Mouse (Mus musculus): Measurements from ENCODE around the gene Aars. TPM values are rescaled to one million over a fixed set of nuclear protein-coding genes. Genes with fewer than 3 reads are reported as not detected.

Gene Aars
- polyA plus RNA-seq, 1 experiment from 2014 or later, result 49.3 TPM

Small RNAs within 50 kb of the gene (microRNA-seq; reads per million reads assigned to microRNA genes)
- gene Gm24103 (not detected), gene Mir3473d (1.4 reads per million)

Other genes starting within 250 kb of the Aars start
- gene Il34, start 227.2 kb upstream of the Aars start, polyA plus RNA-seq (2016; fragmentation: Nextera tagmentation; extraction: Ambion mirVana), result 0.13 and 0.32 TPM in 2 replicates
- 65.2 and 65.7 TPM in 2 replicates for gene Cog4, start 186.5 kb upstream of the Aars start, polyA plus RNA-seq (2016; fragmentation: Nextera tagmentation; extraction: Ambion mirVana)
- 106 and 110 TPM in 2 replicates for gene Sf3b3, start 186.4 kb upstream of the Aars start, polyA plus RNA-seq (2016; fragmentation: Nextera tagmentation; extraction: Ambion mirVana)
- 10.0 and 10.2 TPM in 2 replicates for gene Fuk, start 130.7 kb upstream of the Aars start, polyA plus RNA-seq (2016; fragmentation: Nextera tagmentation; extraction: Ambion mirVana)
- gene St3gal2, start 113.2 kb upstream of the Aars start, polyA plus RNA-seq (2016; fragmentation: Nextera tagmentation; extraction: Ambion mirVana), result 27.1 and 27.6 TPM in 2 replicates
- gene Ddx19a, start 35.3 kb upstream of the Aars start, polyA plus RNA-seq (2016; fragmentation: Nextera tagmentation; extraction: Ambion mirVana), result 14.9 and 16.3 TPM in 2 replicates
- gene Ddx19b, start 1.4 kb upstream of the Aars start, polyA plus RNA-seq (2016; fragmentation: Nextera tagmentation; extraction: Ambion mirVana), result 5.4 and 5.7 TPM in 2 replicates
- gene Exosc6, start 23.2 kb downstream of the Aars start, polyA plus RNA-seq (2016; fragmentation: Nextera tagmentation; extraction: Ambion mirVana), result 10.9 and 11.6 TPM in 2 replicates
- not detected in 2 replicates for gene Clec18a, start 59.3 kb downstream of the Aars start, polyA plus RNA-seq (2016; fragmentation: Nextera tagmentation; extraction: Ambion mirVana)
- gene Pdpr, start 61.5 kb downstream of the Aars start, polyA plus RNA-seq (2016; fragmentation: Nextera tagmentation; extraction: Ambion mirVana), result 16.2 and 18.1 TPM in 2 replicates
- gene Glg1, start 226.1 kb downstream of the Aars start, polyA plus RNA-seq (2016; fragmentation: Nextera tagmentation; extraction: Ambion mirVana), result 91.2 and 94.3 TPM in 2 replicates

All from heart, embryonic 12.5 days (tissue).